Mouse (Mus musculus) lung, postnatal 14 days (tissue): ENCODE data around the gene Slc47a2.

ENCODE experiments used
- DNase-seq: peaks from one replicate; pipeline ENCODE4 v3.0.0; 2021

The Slc47a2 gene

GRCm38 (mm10) chr11:61342505-61343420, at the start of gene Slc47a2:
Slc47a2 (minus strand) TSS chr11:61342860.
- peak; percentile 45 for DNase-seq

GRCm38 (mm10) chr11:61388936-61389335, 46.3 kb upstream of the Slc47a2 start:
- DNase-seq = no peak

DNA sequence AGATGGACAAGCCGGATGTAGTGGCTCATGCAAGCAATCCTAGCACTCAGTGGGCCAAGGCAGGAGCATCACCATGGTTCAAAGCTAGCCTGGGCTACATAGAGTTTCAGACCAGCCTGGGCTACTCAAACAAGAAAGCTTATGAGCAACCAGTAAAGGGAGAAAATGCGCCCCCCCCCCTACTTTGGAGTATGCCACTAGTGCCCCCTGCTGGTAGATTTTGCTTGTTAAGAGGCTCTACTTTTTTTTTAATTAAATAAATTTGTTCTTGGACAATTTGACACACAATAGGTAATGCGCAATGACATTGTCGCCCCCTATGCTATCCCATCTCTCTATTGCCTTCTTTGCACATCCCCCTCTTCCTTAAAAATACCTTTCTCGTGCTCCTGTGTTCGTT, 45.4 kb upstream of the Slc47a2 start:
- DNase-seq = peak; percentile 71

GRCm38 (mm10) chr11:61387233-61387632, 44.6 kb upstream of the Slc47a2 start:
- DNase-seq = no peak

DNA sequence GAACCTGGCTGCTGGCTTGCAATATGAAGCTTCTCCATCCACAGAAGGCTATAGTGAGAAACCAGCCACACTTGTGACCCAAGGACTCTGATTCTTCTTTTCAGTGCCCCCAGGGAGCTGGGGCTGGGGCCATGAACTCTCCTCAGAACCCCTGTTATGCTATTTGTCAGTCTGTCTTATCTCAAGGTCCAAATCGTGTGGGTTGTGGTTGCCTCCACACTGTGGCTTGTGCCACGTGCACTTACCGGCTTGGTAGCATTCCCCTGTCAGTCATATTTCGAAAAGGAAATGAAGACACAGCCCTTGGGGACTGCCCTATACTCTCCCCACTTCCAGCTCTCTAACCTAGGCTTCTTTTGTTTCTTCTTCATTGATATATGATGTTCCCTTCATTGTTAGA, 43.1 kb upstream of the Slc47a2 start:
- no peak for DNase-seq

DNA sequence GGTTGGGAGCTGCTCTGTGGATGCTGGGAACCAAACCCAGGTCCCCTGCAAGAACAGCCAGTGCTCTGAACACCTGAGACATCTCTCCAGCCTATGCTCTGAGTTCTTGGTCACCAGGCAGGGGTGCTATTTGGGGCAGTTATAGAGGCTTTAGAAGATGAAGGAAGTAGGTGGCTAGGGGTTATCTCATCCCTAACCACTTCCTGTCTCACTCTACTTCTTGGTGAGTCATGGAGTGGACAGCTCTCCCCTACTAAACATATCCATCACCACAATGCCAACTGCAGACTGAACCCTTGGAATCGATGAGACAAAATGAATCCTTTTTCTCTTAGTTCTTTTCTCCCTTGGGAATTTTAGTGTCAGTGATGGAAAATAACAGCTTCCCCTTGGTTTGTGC, 38.6 kb upstream of the Slc47a2 start:
- no peak for DNase-seq

DNA sequence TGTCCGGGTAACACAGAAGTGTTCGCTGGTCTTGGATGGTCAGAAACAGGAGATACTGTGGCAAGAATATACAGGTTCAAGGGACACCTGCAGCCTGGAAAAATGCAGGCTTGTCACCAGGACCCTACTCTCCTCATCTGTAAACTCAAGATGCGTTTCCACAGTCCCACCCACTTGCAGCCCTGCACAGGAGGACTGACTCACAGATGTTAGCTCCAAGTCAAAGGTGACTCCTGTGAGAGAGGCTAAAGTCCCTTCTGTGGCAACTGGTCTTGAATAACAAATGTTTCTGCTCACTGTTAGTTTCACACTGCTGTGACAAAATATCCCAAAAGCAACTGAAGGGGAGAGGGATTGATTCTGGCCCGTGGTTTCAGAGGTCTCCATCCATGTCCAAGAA, 36.0 kb upstream of the Slc47a2 start:
- no peak for DNase-seq

GRCm38 (mm10) chr11:61377881-61378613, 35.4 kb upstream of the Slc47a2 start, which contains the start of gene Slc47a1:
Slc47a1 (minus strand) TSS chr11:61378345.
- DNase-seq = peak; percentile 19

DNA sequence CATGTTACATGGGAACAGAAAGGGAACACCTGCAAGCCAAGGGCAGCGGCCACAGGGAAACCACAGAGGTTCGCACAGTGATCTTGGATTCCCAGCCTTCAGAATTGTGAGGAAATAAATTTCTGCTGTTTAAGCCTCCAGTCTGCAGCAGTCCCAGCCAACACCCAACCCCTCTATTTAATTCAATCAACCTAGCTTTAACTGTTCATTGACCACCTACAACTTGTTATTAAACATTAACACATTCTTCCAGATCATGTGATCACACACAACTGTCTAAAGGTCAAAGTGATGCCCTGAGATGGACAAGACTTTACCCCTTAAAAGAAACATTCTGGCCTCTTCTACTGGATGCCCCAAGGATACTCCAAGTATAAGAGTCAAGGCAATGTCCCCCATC, 26.0 kb upstream of the Slc47a2 start:
- DNase-seq = no peak

- no peak for DNase-seq
Measured at GRCm38 (mm10) chr11:61366517-61367273, 24.0 kb upstream of the Slc47a2 start.

DNA sequence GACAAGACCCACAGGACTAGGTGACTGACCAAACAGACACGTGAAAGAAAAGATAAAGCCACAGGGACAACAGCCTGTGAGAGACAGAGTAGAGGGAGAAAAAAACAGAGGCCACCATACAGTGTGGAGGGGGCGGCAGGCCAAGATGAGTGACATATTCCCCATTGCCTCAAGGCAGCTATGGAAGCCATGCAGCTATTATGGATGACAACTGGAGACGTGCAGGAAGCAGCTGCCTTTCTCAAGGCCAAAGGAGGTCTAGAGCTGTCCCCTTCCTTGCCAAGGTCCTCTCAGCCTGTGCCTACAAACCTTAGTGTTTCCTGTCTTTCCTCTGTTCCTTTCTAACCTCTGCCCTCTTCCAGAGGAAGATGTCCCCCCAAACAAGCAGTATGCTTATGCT, 23.3 kb upstream of the Slc47a2 start:
- DNase-seq = no peak

DNA sequence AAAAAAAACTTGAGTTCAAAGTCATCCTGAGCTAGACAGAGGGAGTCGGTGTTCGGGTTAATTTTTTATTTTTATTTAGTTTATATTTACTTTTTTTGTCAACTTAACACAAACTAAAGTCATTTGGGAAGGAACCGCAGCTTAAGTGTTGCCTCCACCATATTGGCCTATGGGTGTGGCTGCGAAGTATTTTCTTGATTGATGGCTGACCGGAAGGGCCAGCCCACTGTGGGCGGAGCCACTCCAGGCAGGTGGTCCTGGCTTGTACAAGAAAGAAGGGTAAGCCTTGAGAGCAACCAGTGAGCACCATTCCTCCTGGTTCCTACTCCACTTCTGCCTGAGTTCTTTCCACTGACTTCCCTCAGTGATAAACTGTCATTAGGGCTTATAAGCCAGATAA, 21.4 kb upstream of the Slc47a2 start:
- DNase-seq = no peak

GRCm38 (mm10) chr11:61361515-61362190, 19.0 kb upstream of the Slc47a2 start:
- no peak for DNase-seq

DNA sequence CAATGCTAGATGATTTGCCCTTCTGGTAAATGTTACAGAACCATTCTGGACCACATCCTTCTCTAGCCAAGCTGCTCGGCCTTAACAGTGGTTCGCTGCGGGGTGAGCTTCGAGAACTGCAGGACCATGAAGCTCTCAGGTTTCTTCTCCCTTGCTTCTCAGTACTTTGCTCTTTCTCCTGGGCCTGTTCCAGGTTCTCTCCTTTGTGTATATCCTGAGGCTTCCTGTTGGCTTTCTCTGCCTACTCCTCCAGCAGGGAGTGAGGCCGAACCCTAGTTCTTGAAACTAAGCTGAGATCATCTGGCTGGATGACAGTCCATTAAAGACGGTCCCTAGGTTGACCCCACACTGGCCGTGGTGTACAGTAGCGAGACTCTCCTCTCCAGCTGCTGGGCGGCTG, 13.9 kb upstream of the Slc47a2 start:
- DNase-seq = no peak

DNA sequence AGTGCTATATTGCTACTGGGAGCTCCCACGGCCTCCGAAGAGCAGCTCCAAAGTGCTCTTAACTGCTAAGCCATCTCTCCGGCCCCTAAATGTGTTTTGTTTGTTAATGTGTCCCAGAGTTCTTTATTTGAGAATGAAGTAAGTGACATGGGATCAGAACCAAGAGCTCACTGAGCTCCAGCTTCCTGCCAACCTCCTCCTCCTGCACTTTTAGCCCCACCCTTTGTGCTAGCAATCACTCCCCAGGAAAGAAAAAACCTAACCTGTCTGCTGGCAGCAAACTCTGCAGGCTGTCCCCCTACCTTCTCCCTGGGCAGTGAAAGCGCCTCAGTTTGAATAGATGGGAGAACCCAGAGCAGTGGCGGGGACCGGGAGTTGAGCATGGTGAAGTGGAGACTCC, 13.5 kb upstream of the Slc47a2 start:
- DNase-seq = no peak

GRCm38 (mm10) chr11:61355351-61355750, 12.7 kb upstream of the Slc47a2 start:
- no peak for DNase-seq

- DNase-seq = no peak
Measured at GRCm38 (mm10) chr11:61354346-61354745, 11.7 kb upstream of the Slc47a2 start.

DNA sequence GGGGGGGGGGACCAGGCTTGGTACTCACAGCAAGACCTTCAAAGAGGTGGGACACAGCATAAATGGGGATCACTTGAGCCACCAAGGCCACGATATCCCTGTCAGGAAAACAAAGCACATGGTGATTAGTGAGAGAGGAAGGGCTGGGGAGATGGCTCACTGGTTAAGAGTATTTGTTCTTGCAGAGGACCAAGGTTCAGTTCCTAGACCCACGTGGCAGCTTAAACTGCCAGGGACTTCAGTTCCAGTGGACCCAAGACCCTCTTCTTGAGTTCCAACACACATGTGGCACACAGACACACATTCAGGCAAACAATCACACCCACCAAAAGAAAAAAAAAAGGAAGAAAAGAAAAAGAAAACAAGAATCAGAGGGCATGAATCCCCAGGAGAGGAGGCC, 10.4 kb upstream of the Slc47a2 start:
- no peak for DNase-seq

- no peak for DNase-seq
Measured at GRCm38 (mm10) chr11:61352138-61352651, 9.5 kb upstream of the Slc47a2 start.

- DNase-seq = peak; percentile 84
Measured at GRCm38 (mm10) chr11:61349337-61349736, 6.7 kb upstream of the Slc47a2 start.

DNA sequence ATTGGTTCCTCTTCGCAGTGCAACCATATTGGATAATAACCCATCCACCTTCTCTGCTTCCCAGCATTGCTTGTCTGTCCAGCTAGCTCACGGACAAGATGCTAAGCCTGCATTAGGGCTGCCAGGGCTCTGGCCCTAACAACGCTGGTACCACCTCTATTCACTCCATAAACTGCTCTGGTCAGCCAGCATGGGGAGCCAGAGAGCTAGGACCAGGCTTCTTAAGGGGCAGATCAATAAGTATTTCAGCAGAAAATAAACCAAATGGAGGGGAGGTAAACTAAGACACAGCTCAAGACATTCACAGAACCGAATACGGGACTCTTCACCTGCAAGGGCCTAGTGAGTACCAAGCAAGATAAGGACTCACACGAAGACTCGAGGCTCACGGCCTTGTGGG, 3.5 kb upstream of the Slc47a2 start:
- DNase-seq = no peak

DNA sequence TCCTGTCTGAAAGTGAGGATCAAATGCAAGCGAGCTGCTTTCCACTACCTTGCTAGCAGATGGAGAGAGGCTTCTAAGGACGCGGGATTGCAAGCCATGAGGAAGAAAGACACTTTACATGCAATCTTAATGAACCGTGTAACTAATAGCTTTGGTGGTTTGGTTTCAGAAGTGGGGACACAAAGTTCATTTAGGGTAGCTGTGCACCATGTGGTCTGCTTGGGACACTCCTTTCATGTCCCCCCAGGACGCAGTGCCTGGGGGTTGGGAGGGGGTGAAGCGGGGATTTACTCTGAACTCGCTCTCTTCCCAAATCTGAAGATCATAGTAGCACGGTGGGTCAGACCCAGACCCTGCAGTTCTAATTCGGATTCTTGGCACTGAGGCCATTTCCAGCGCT, 689 bp downstream of the Slc47a2 start:
- DNase-seq = no peak

GRCm38 (mm10) chr11:61341233-61341632, 1.4 kb downstream of the Slc47a2 start:
- no peak for DNase-seq
